Mouse (Mus musculus) liver, embryonic 13.5 days (tissue): ENCODE measurements at regions not wholly inside any gene's neighbourhood (a gene's known extent, or its start where the extent isn't known, plus 50 kb on each side); places are given as distances from the start of the nearest gene placed in this dataset.

Experiments
- ATAC-seq: fragments of 200-750 bp; cut with Nextera tagmentation; 2 replicates; pipeline ENCODE4 v1.8.0; 2017; ENCODE audit warnings: low read depth, mild to moderate bottlenecking, moderate number of reproducible peaks, moderate library complexity
- DNase-seq: peaks from one replicate; pipeline ENCODE4 v3.0.0; 2022
- H3K27ac ChIP-seq: fragments of 300-500 bp; sonication (generic); 2 replicates; pipeline ENCODE4 v1.5.1; 2015; ENCODE audit warnings: moderate library complexity, mild to moderate bottlenecking, inconsistent platforms
- H3K27me3 ChIP-seq: fragments of 300-500 bp; sonication (generic); 2 replicates; pipeline ENCODE4 v1.6.1; 2015; ENCODE audit warnings: mild to moderate bottlenecking, inconsistent platforms
- H3K36me3 ChIP-seq: fragments of 300-500 bp; sonication (generic); 2 replicates; pipeline ENCODE4 v1.6.1; 2015; ENCODE audit warnings: mild to moderate bottlenecking, inconsistent platforms
- H3K4me1 ChIP-seq: fragments of 300-500 bp; sonication (generic); replicated peaks from 2 replicates; pipeline ENCODE4 v1.6.1; 2015; ENCODE audit warnings: inconsistent platforms
- H3K4me2 ChIP-seq: fragments of 300-500 bp; sonication (generic); 2 replicates; pipeline ENCODE4 v1.6.1; 2015; ENCODE audit warnings: inconsistent platforms, mild to moderate bottlenecking, moderate library complexity
- H3K4me3 ChIP-seq: fragments of 300-500 bp; sonication (generic); replicated peaks from 2 replicates; pipeline ENCODE4 v1.5.1; 2015; ENCODE audit warnings: mild to moderate bottlenecking, inconsistent platforms
- H3K9ac ChIP-seq: fragments of 300-500 bp; sonication (generic); 2 replicates; pipeline ENCODE4 v1.6.1; 2015; ENCODE audit warnings: mild to moderate bottlenecking, inconsistent platforms
- H3K9me3 ChIP-seq: fragments of 300-500 bp; sonication (generic); replicated peaks from 2 replicates; pipeline ENCODE4 v1.6.1; 2016; ENCODE audit warnings: inconsistent platforms
- WGBS: fragments of 180-500 bp; shearing (Covaris S2); methylation state at CpG from one replicate; pipeline ENCODE4 v1.1.7; 2015; ENCODE audit not compliant: insufficient replicate concordance; 5-methylcytosine and 5-hydroxymethylcytosine counted together

DNA sequence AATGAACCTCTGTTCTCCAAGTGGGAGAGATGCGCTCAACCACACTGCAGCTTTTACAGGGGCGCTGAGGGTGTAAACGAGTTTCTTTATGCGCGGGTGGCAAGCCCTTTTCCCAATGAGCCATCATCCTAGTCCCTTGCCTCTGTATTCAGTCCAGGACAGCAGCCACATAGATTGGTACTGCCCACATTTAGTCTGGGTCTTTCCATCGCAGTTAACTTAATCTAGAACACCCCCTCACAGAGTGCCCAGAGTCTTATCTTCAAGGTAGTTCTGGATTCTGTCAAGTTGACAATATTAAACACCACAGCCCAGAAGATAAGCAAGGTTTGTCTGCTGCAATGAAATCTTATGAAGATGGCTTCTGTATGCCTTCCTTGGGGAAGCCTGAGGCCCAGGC lies 76.6 kb upstream of the Cxcr4 start:
- Histone ChIP-seq H3K4me3 (no peak overlapping the region), H3K9ac (no peak overlapping the region), H3K27me3 (no peaks in the 10 kb centered on the region), H3K27ac (no peak overlapping the region), H3K36me3 (no peaks in the 10 kb centered on the region), H3K4me1 (no peaks in the 10 kb centered on the region), H3K9me3 (no peaks in the 10 kb centered on the region), H3K4me2 (no peak overlapping the region)
- WGBS: 72% methylated on average over 6 of the region's 6 CpGs
- ATAC-seq: no peak
- no peak for DNase-seq

DNA sequence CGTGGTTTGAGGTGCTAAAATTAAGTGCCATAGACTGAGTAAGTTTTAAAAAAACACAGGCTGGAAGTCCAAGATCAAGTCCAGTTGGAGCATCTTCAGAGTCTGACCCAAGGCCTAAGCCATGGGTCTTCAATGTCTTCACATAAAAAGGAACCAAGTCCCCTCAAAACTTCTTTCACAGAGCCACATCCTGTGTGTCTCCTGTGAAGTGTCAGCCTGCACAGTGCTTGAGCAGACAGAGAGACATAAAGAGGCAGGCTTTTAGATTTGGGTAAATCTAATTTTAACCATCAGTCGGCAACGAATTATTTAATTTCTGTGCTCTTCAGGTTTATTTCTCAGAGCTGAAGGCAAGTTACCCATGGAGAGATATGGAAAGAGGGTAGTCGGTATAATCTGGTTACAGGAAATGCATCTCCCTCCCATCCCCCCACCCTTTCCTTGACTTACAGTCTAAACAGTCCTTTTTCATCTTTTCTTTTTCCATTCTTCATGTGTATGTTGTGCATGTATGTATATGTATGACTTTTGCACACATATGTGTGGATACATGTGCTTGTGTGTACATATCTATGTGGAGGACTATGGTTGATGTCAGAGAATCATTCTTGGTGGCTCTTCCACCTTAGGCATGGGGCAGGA lies 75.1 kb upstream of the Cxcr4 start:
- WGBS: 55% methylated on average over 4 of the region's 4 CpGs
- no peak overlapping the region for H3K4me2 ChIP-seq
- DNase-seq: no peak
- no peaks in the 10 kb centered on the region for H3K36me3 ChIP-seq
- no peak overlapping the region for H3K4me3 ChIP-seq
- no peak for ATAC-seq
- H3K9ac ChIP-seq: no peak overlapping the region
- no peaks in the 10 kb centered on the region for H3K27me3 ChIP-seq
- no peak overlapping the region for H3K27ac ChIP-seq
- no peaks in the 10 kb centered on the region for H3K4me1 ChIP-seq
- H3K9me3 ChIP-seq: no peaks in the 10 kb centered on the region

DNA sequence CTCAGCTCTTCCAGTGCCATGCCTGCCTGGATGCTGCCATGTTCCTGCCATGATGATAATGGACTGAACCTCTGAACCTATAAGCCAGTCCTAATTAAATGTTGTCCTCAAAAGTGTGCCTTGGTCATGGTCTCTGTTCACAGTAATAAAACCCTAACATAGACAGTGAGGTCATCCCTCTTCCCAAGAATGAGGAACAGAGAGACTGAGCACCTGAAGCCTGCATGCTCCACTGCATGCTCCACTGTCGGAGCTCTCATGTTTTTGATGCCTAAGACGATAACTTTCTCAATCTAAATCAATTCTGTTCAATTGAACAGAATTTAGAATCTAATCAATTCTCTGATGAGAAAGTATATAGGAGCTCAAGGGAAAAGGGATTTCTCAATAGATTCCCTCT lies 71.1 kb upstream of the Cxcr4 start:
- Histone ChIP-seq H3K4me2 (no peak overlapping the region), H3K27me3 (no peaks in the 10 kb centered on the region), H3K4me3 (no peak overlapping the region), H3K9me3 (no peaks in the 10 kb centered on the region), H3K27ac (no peak overlapping the region), H3K9ac (no peak overlapping the region), H3K36me3 (no peaks in the 10 kb centered on the region), H3K4me1 (no peaks in the 10 kb centered on the region)
- WGBS: 58% methylated on average over 2 of the region's 2 CpGs
- no peak for ATAC-seq
- DNase-seq: no peak

DNA sequence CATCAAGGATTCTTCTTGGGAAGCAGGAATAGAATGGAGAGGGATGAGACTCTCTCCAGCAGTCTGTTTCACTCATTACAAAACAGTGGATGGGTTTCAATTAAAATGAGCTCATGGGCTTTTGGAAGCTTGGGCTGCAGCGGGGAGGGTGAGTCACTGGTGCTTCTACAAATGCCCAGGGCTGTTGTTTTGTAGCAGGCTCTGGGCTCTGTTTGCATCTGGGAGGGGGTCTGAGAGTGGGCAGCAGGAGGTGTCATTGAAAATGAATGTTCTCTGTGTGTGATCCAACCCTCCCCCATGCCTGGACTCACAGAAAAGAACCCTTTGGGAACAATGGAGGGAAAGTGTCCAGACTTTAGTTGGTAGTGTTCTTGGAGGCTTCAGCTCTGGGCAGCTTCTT lies 67.8 kb upstream of the Cxcr4 start:
- Histone ChIP-seq H3K4me2 (no peak overlapping the region), H3K9ac (no peak overlapping the region), H3K4me3 (no peak overlapping the region), H3K9me3 (no peaks in the 10 kb centered on the region), H3K4me1 (no peaks in the 10 kb centered on the region), H3K27ac (no peak overlapping the region), H3K27me3 (no peaks in the 10 kb centered on the region), H3K36me3 (no peaks in the 10 kb centered on the region)
- WGBS: 68% methylated on average over 1 of the region's 1 CpGs
- ATAC-seq (no peak), DNase-seq (no peak)

DNA sequence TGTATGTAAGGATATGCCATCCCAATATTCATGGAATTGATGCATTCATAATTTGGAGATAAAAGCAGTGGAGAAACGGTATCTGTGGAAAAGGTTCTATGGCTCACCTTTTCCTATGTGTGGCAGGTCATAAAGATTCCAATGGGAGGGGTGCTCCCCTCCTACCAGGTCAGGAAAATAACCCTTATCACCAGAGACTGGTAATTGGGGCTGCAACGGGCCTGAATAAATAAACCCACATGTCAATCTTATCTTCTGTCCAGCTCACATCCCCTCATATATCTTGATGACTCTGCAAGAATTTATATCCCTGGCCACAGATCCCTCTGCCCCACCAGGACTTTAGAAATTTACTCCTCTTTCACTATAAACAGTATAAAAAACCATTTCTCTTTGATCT lies 66.7 kb upstream of the Cxcr4 start:
- DNase-seq: no peak
- ATAC-seq: no peak
- Histone ChIP-seq H3K9me3 (no peaks in the 10 kb centered on the region), H3K27me3 (no peaks in the 10 kb centered on the region), H3K36me3 (no peaks in the 10 kb centered on the region), H3K4me1 (no peaks in the 10 kb centered on the region), H3K4me3 (no peak overlapping the region), H3K4me2 (no peak overlapping the region), H3K27ac (no peak overlapping the region), H3K9ac (no peak overlapping the region)
- WGBS: 18% methylated on average over 2 of the region's 2 CpGs

DNA sequence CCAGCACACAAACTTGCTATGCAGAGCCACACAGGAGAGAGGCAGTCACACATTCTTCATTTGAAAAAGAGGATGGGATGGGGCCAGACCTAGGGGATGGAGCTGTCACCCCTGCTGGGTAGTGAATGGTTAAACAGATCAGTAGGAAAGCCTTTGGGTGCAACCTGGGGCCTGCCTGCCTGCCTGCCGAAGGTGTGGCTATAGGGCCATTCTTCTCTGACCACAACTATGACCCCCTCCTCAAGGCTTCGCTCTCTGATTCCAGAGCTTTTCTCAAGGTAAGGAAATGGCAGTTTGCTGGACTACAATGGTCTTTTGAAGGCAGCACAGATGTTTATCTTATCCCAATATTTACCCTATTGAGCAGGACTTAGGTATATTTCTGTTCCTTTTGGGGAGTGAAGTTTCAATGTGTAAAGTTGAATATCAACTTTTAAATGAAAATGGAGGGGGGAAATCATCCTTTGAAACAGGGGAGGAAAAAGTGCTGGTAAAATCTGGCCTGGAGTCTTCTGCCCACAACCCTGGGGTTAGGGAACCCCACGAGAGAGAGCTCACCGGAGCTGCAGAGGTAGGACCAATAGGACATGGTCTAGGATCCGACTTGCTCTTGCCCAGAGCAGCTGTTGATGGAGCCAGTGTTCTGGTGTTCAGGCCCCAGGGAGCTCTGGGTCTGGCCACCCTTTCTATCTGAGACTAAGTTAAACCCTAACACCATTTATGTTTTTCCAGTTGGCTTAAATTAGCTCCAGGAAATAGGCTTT lies 62.2 kb upstream of the Cxcr4 start:
- no peak for DNase-seq
- 45% methylated on average over 5 of the region's 5 CpGs for WGBS
- no peaks in the 10 kb centered on the region for H3K27me3 ChIP-seq
- H3K36me3 ChIP-seq: no peaks in the 10 kb centered on the region
- no peak overlapping the region for H3K9ac ChIP-seq
- H3K27ac ChIP-seq: no peak overlapping the region
- no peak overlapping the region for H3K4me2 ChIP-seq
- H3K4me3 ChIP-seq: no peak overlapping the region
- H3K4me1 ChIP-seq: no peaks in the 10 kb centered on the region
- H3K9me3 ChIP-seq: no peaks in the 10 kb centered on the region
- ATAC-seq: no peak

DNA sequence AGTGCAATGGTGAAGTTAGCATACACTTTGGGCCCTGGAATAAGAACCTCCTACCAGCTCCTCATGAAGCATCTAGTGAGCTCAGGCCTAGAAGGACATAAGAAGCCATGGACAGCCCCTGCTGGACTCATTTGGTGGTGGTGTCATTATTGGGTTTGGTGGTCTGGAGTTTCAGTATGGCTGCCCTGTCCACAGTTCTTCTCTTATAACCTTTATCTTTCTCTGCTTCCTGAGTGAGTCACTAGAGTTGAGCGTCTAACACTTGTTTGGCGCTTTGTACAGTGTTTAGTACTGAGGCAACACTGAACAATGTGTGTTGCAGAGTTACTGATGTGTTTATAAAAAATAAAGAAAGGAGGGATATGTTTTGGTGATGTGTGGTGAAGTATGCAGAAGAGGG lies 58.5 kb upstream of the Cxcr4 start:
- no peak for DNase-seq
- Histone ChIP-seq H3K27ac (no peak overlapping the region), H3K4me3 (no peak overlapping the region), H3K9ac (no peak overlapping the region), H3K27me3 (no peaks in the 10 kb centered on the region), H3K36me3 (no peaks in the 10 kb centered on the region), H3K4me1 (no peaks in the 10 kb centered on the region), H3K4me2 (no peak overlapping the region), H3K9me3 (no peaks in the 10 kb centered on the region)
- WGBS: 44% methylated on average over 2 of the region's 2 CpGs
- ATAC-seq: no peak

DNA sequence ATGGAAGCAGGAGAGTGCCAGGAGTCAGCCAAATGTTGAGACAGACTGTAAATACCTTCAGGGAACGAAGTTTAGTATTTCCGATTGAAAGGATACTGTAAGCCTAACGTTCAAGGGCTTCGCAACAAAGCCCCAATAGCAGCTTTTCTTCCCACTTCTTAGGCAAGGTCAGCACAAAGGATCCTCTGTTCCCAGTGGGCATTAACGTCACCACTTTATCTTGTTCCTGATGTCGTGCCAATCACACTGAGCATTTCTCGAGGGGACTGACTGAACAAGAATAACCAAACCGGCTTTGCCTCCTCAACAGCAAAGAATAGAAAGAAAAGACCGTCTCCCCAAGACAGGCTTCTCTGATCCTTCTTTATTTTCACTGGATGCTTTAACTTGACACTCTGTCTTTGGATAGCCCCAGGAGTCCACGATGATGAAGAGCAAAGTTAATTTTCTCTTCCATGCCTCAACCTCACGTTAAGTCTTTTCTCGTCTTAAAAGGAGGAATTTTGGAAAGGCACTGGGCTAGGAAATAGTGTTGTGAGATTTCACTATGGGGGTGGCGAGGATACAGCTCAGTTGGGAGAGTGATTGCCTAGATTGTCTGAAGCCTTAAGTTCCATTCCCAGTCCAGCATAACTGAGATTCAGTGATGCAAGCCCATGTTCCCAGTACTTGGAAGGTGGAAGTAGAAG lies 57.5 kb upstream of the Cxcr4 start:
- Histone ChIP-seq H3K9me3 (no peaks in the 10 kb centered on the region), H3K4me2 (no peak overlapping the region), H3K27me3 (no peaks in the 10 kb centered on the region), H3K4me1 (no peaks in the 10 kb centered on the region), H3K36me3 (no peaks in the 10 kb centered on the region), H3K9ac (no peak overlapping the region), H3K27ac (no peak overlapping the region), H3K4me3 (no peak overlapping the region)
- WGBS: 69% methylated on average over 13 of the region's 13 CpGs
- DNase-seq (no peak), ATAC-seq (no peak)

DNA sequence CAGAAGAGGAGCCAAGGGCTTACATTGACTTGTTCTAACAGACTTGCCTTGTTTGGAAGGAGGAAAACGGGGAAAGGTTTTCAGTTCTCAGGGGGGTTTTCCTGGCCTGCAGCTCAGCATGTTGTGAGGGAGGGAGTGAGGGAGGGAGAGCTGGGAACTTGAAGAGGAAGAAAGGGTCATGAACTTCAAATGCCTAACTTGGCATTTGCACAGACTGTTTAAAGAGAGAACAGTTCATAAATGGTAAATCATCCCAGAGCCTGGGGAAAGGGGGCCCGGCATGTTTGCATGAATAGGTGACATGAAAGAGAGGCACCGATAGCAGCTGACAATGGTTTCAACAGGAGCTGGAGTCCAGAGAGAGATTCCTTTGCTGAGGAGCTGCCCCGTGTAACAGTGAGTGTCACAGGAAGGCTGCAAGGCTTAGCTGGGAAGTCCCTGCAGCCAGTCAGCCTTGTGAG lies 51.3 kb upstream of the Cxcr4 start:
- no peak for DNase-seq
- no peaks in the 10 kb centered on the region for H3K4me1 ChIP-seq
- no peaks in the 10 kb centered on the region for H3K36me3 ChIP-seq
- H3K9ac ChIP-seq: no peak overlapping the region
- no peak overlapping the region for H3K27ac ChIP-seq
- WGBS: 41% methylated on average over 4 of the region's 4 CpGs
- H3K4me2 ChIP-seq: no peak overlapping the region
- no peak for ATAC-seq
- H3K4me3 ChIP-seq: no peak overlapping the region
- H3K9me3 ChIP-seq: no peaks in the 10 kb centered on the region
- no peaks in the 10 kb centered on the region for H3K27me3 ChIP-seq

DNA sequence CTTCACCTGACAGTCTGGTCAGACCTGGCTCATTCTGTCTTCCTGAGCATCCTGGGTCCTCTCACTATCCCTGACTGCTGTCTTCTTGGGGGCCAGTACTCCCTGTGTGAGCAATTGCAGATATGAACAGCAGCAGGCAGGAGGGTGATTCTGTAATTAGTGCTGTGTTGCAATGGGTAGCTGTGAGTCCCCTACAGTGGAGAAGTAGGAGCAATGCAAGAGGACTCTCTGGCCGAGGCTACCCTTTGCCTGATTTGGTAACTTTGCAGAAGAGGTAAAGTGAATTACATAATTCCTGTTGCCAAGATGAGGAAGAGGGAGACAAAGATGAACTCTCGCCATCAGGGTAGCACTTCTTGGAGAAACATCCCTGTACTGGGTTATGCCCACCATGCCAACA lies 50.1 kb upstream of the Cxcr4 start:
- Histone ChIP-seq H3K4me1 (no peaks in the 10 kb centered on the region), H3K9ac (no peak overlapping the region), H3K27me3 (no peaks in the 10 kb centered on the region), H3K27ac (no peak overlapping the region), H3K9me3 (no peaks in the 10 kb centered on the region), H3K4me2 (no peak overlapping the region), H3K4me3 (no peak overlapping the region), H3K36me3 (no peaks in the 10 kb centered on the region)
- 44% methylated on average over 2 of the region's 2 CpGs for WGBS
- ATAC-seq (no peak), DNase-seq (no peak)
